Mouse (Mus musculus): ENCODE measurements around the gene Atp6v0a1. TPM values are rescaled to one million over a fixed set of nuclear protein-coding genes. Genes with fewer than 3 reads are reported as not detected.

The Atp6v0a1 gene
- polyA plus RNA-seq, 1 experiment from 2014 or later: 175 TPM

DNA sequence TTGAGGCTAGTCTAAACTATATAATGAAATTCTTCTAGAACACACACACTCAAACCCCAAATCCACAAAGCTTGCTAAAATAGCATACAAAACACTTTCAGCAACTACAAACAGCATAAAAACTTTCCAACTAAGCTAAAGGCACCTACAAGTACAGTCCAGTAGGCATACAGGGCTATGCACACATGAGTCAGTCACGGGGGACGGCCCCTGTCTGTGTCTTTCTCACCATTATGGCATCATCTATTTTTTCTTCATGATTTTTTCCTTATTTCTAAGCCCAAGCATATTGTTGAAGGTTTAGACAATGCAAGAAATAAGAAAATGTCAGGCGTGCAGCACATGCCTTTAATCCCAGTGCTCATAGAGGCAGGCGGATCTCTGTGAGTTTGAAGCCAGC lies 101.9 kb downstream of the Atp6v0a1 start:
- Histone ChIP-seq H3K4me3 (ENCODE audit: low read depth, low read length) (no peak overlapping the region), H3K27me3 (ENCODE audit: control insufficient read depth, insufficient read depth, low read length) (no peaks in the 10 kb centered on the region), H3K36me3 (ENCODE audit: control insufficient read depth, insufficient read depth, low read length) (no peaks in the 10 kb centered on the region), H3K9ac (replicated peaks; ENCODE audit: low read depth, low read length) (no peak overlapping the region), H3K4me2 (ENCODE audit: low read depth, low read length) (no peak overlapping the region), H3K9me3 (ENCODE audit: control insufficient read depth, low read length) (no peaks in the 10 kb centered on the region), H3K27ac (ENCODE audit: low read depth, low read length) (no peak overlapping the region), H3K4me1 (ENCODE audit: control insufficient read depth, insufficient read depth, low read length) (peaks cover 3% of the 10 kb centered on the region; the same call in 1 of the 2 replicates)
- ATAC-seq (ENCODE audit: low read depth): no peak
- 94% methylated on average over 4 of the region's 4 CpGs for WGBS

DNA sequence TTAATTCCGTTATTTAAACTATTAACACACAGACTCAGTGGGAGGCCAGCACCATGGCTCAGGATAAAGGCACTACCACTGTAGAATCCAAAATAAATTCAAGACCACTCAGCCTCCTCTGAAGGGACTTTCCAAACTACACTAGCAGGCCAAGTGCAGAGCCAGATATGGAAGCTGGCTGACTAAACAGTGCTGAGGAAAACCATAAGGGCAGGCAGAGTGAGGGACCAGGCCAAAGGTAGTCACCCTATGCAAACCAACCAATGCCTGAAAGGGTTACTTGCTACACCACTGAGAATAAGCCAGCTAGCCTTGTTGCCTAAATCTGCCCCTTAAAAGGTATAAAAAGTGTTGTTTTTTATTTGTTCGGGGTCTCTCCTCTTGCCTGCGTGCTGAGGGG lies 102.9 kb downstream of the Atp6v0a1 start:
- Histone ChIP-seq H3K4me1 (ENCODE audit: control insufficient read depth, insufficient read depth, low read length) (peaks cover 8% of the 10 kb centered on the region; the same call in 1 of the 2 replicates), H3K36me3 (ENCODE audit: control insufficient read depth, insufficient read depth, low read length) (no peaks in the 10 kb centered on the region), H3K27me3 (ENCODE audit: control insufficient read depth, insufficient read depth, low read length) (no peaks in the 10 kb centered on the region), H3K4me3 (ENCODE audit: low read depth, low read length) (no peak overlapping the region), H3K27ac (ENCODE audit: low read depth, low read length) (no peak overlapping the region), H3K9ac (replicated peaks; ENCODE audit: low read depth, low read length) (no peak overlapping the region), H3K4me2 (ENCODE audit: low read depth, low read length) (no peak overlapping the region), H3K9me3 (ENCODE audit: control insufficient read depth, low read length) (no peaks in the 10 kb centered on the region)
- ATAC-seq (ENCODE audit: low read depth): no peak
- 89% methylated on average over 3 of the region's 3 CpGs for WGBS

Small RNA genes within 50 kb of the gene (microRNA-seq; reads per million reads assigned to microRNA genes)
- 0.85 reads per million for gene Mir6928

Other genes with a start within 250 kb of the Atp6v0a1 start
- 6.4 and 10.1 TPM in 2 replicates for gene Kcnh4, start 249.5 kb upstream of the Atp6v0a1 start, polyA plus RNA-seq (2014; fragmentation: Nextera tagmentation; extraction: Ambion mirVana)
- gene Hcrt, start 246.5 kb upstream of the Atp6v0a1 start, polyA plus RNA-seq (2014; fragmentation: Nextera tagmentation; extraction: Ambion mirVana): 0.51 TPM in 1 of 2 replicates, not detected in the other
- 3.3 and 4.5 TPM in 2 replicates for gene Ghdc, start 238.5 kb upstream of the Atp6v0a1 start, polyA plus RNA-seq (2014; fragmentation: Nextera tagmentation; extraction: Ambion mirVana)
- 17.3 and 19.7 TPM in 2 replicates for gene Stat5b, start 158.7 kb upstream of the Atp6v0a1 start, polyA plus RNA-seq (2014; fragmentation: Nextera tagmentation; extraction: Ambion mirVana)
- gene Stat5a, start 150.1 kb upstream of the Atp6v0a1 start, polyA plus RNA-seq (2014; fragmentation: Nextera tagmentation; extraction: Ambion mirVana): 1.3 and 1.8 TPM in 2 replicates
- gene Stat3, start 69.9 kb upstream of the Atp6v0a1 start, polyA plus RNA-seq (2014; fragmentation: Nextera tagmentation; extraction: Ambion mirVana): 45.6 and 77.7 TPM in 2 replicates
- 5.3 and 20.4 TPM in 2 replicates for gene Cavin1, start 38.6 kb upstream of the Atp6v0a1 start, polyA plus RNA-seq (2014; fragmentation: Nextera tagmentation; extraction: Ambion mirVana)
- 7.0 and 9.8 TPM in 2 replicates for gene Naglu, start 60.6 kb downstream of the Atp6v0a1 start, polyA plus RNA-seq (2014; fragmentation: Nextera tagmentation; extraction: Ambion mirVana)
- gene Hsd17b1, start 69.0 kb downstream of the Atp6v0a1 start, polyA plus RNA-seq (2014; fragmentation: Nextera tagmentation; extraction: Ambion mirVana): 0.35 TPM in 1 of 2 replicates, not detected in the other
- gene Coasy, start 73.1 kb downstream of the Atp6v0a1 start, polyA plus RNA-seq (2014; fragmentation: Nextera tagmentation; extraction: Ambion mirVana): 38.3 and 39.2 TPM in 2 replicates
- 84.6 and 95.7 TPM in 2 replicates for gene Mlx, start 77.8 kb downstream of the Atp6v0a1 start, polyA plus RNA-seq (2014; fragmentation: Nextera tagmentation; extraction: Ambion mirVana)
- 17.0 and 19.0 TPM in 2 replicates for gene Psmc3ip, start 86.0 kb downstream of the Atp6v0a1 start, polyA plus RNA-seq (2014; fragmentation: Nextera tagmentation; extraction: Ambion mirVana)
- 10.6 and 17.6 TPM in 2 replicates for gene Retreg3, start 110.4 kb downstream of the Atp6v0a1 start, polyA plus RNA-seq (2014; fragmentation: Nextera tagmentation; extraction: Ambion mirVana)
- 63.3 and 63.7 TPM in 2 replicates for gene Tubg1, start 110.5 kb downstream of the Atp6v0a1 start, polyA plus RNA-seq (2014; fragmentation: Nextera tagmentation; extraction: Ambion mirVana)
- gene Tubg2, start 146.5 kb downstream of the Atp6v0a1 start, polyA plus RNA-seq (2014; fragmentation: Nextera tagmentation; extraction: Ambion mirVana): 48.5 and 62.6 TPM in 2 replicates
- gene Cntnap1, start 161.1 kb downstream of the Atp6v0a1 start, polyA plus RNA-seq (2014; fragmentation: Nextera tagmentation; extraction: Ambion mirVana): 7.5 and 8.3 TPM in 2 replicates
- 7.2 and 10.5 TPM in 2 replicates for gene Plekhh3, start 161.9 kb downstream of the Atp6v0a1 start, polyA plus RNA-seq (2014; fragmentation: Nextera tagmentation; extraction: Ambion mirVana)
- 0.12 and 0.30 TPM in 2 replicates for gene Ccr10, start 166.0 kb downstream of the Atp6v0a1 start, polyA plus RNA-seq (2014; fragmentation: Nextera tagmentation; extraction: Ambion mirVana)
- gene Ezh1, start 217.0 kb downstream of the Atp6v0a1 start, polyA plus RNA-seq (2014; fragmentation: Nextera tagmentation; extraction: Ambion mirVana): 28.4 and 30.7 TPM in 2 replicates
- 63.1 and 103 TPM in 2 replicates for gene Ramp2, start 236.6 kb downstream of the Atp6v0a1 start, polyA plus RNA-seq (2014; fragmentation: Nextera tagmentation; extraction: Ambion mirVana)
- gene Vps25, start 244.3 kb downstream of the Atp6v0a1 start, polyA plus RNA-seq (2014; fragmentation: Nextera tagmentation; extraction: Ambion mirVana): 121 and 134 TPM in 2 replicates

Data from neural tube, embryonic 14.5 days (tissue).